27 mouse cellular contexts compared by ENCODE assay signal in genomic region chr2:44829346-44829745, GRCm38 (mm10).
A peak's percentile ranks its signal among the peaks of the same experiment; 100 is the strongest.
DNase-seq lines count a peak whose midpoint lies in the region; ATAC-seq and TF ChIP-seq lines count a peak whose summit lies in the region.
"Had no signal": no experiment of that assay in that cellular context is flagged by ENCODE, and none has a peak within 500 bp of the region (broad histone marks: within the 10 kb centered on the region; RNA-seq: fewer than 3 reads in every experiment).

No protein-coding gene starts in this region.

- H3K4me1 ChIP-seq in CH12.LX (ENCODE audit: control insufficient read depth in 1 of 2, insufficient read depth in 2 of 2) (peaks cover 3 to 15% of the 10 kb centered on the region in 2 experiments; a peak in 3 of 4 replicates), ES-E14 (ENCODE audit: control insufficient read depth in 2 of 2, insufficient read depth in 2 of 2, low read length in 2 of 2, poor library complexity in 1 of 2) (peaks cover 0 to 8% of the 10 kb centered on the region in 2 experiments; a peak in 2 of 4 replicates)
- H3K4me1 ChIP-seq: embryonic facial prominence, embryonic 12.5 days; embryonic facial prominence, embryonic 15.5 days; heart, embryonic 10.5 days; heart, embryonic 13.5 days; hindbrain, embryonic 12.5 days; hindbrain, embryonic 15.5 days had no signal

- TF ChIP-seq POLR2A in CH12.LX (IDR thresholded peaks at IDR 0.05; ENCODE audit: low read depth, low read length), result no peak

- TF ChIP-seq RAD21 in CH12.LX (IDR thresholded peaks at IDR 0.05; ENCODE audit: low read depth, low read length), result no peak

- DNase-seq in CH12.LX (ENCODE audit: extremely low read depth), result peak; percentile 8
- peak; percentile 4 for DNase-seq in ES-E14 (ENCODE audit: low read depth, low spot score)
- no peak for DNase-seq in urinary bladder, postnatal 14 days (ENCODE audit: low spot score)
- no peak for DNase-seq in spleen, adult 18-20 months
- DNase-seq: adrenal gland, adult 2 months; adrenal gland, postnatal 14 days; cerebellum, adult 11 months; cerebellum, adult 2 months; cerebellum, adult 9-11 months; cerebellum, postnatal 25 days; forebrain, postnatal 0 days; gastrocnemius, adult 2 months; gastrocnemius, postnatal 14 days; heart, adult 2 months; heart, postnatal 14 days had no signal

- peak; percentile 89 for ATAC-seq in granulocyte monocyte progenitor cell, adult 5-6 weeks (replicated peaks; ENCODE audit: poor library complexity, severe bottlenecking)
- ATAC-seq in megakaryocyte progenitor cell, adult 5-6 weeks (replicated peaks; ENCODE audit: poor library complexity), result peak; percentile 81
- ATAC-seq: CD4-positive, CD25-positive, alpha-beta regulatory T cell, adult 4 months; forebrain, embryonic 14.5 days; forebrain, postnatal 0 days; Patski had no signal

- no peak for TF ChIP-seq CTCF in CH12.LX (conservative IDR thresholded peaks at IDR 0.05 in 1 of 2, IDR thresholded peaks at IDR 0.05 in 1 of 2; ENCODE audit: low read depth in 2 of 2, low read length in 2 of 2)

- H3K9ac ChIP-seq in CH12.LX (ENCODE audit: insufficient read depth, low read depth), result no peak overlapping the region
- no peak overlapping the region for H3K9ac ChIP-seq in ES-E14 (ENCODE audit: insufficient read depth, low read depth, low read length, poor library complexity, severe bottlenecking)
- H3K9ac ChIP-seq: embryonic facial prominence, embryonic 12.5 days; embryonic facial prominence, embryonic 15.5 days; forebrain, postnatal 0 days; heart, embryonic 13.5 days; hindbrain, embryonic 12.5 days; hindbrain, embryonic 15.5 days had no signal

- in situ Hi-C loops in CH12.LX (cut with MboI; ENCODE audit: low pct_ligation_motif_present, low pct_unique_long_range_greater_than_20kb, low sequenced_read_pairs) (no loop called here), ES-E14 (cut with MboI; ENCODE audit: low sequenced_read_pairs in 2 of 2, unreplicated experiment in 2 of 2) (no loop called here)

- H3K4me3 ChIP-seq in CH12.LX (replicated peaks in 1 of 3; ENCODE audit: low read depth in 2 of 3, low read length in 2 of 3, poor library complexity in 1 of 3) (no peak overlapping the region), ES-E14 (ENCODE audit: insufficient read depth in 1 of 2, low read depth in 1 of 2, low read length in 2 of 2, poor library complexity in 1 of 2, severe bottlenecking in 1 of 2) (no peak overlapping the region)
- H3K4me3 ChIP-seq: embryonic facial prominence, embryonic 12.5 days; embryonic facial prominence, embryonic 15.5 days; gastrocnemius, adult 2 months; heart, adult 2 months; heart, embryonic 10.5 days; heart, embryonic 13.5 days; hindbrain, embryonic 12.5 days; hindbrain, embryonic 15.5 days had no signal

- H3K4me2 ChIP-seq in CH12.LX (ENCODE audit: insufficient read depth, low read depth, poor library complexity, severe bottlenecking), result 0 out of 2 replicates have a peak overlapping the region, but pooled peaks have one; percentile 10
- H3K4me2 ChIP-seq: embryonic facial prominence, embryonic 12.5 days; embryonic facial prominence, embryonic 15.5 days; heart, embryonic 13.5 days; hindbrain, embryonic 12.5 days; hindbrain, embryonic 15.5 days had no signal

- H3K27me3 ChIP-seq in CH12.LX (replicated peaks), result no peaks in the 10 kb centered on the region
- H3K27me3 ChIP-seq: embryonic facial prominence, embryonic 12.5 days; embryonic facial prominence, embryonic 15.5 days; heart, embryonic 13.5 days; hindbrain, embryonic 12.5 days; hindbrain, embryonic 15.5 days; Patski had no signal

- TF ChIP-seq EP300 in CH12.LX (IDR thresholded peaks at IDR 0.05; ENCODE audit: low read length), result no peak

- dilution Hi-C loops in CH12.LX (cut with MboI; ENCODE audit: extremely low pct_ligation_motif_present, extremely low pct_unique_long_range_greater_than_20kb, low sequenced_read_pairs), result no loop called here

- no peaks in the 10 kb centered on the region for H3K79me2 ChIP-seq in CH12.LX (replicated peaks; ENCODE audit: control insufficient read depth, extremely low read depth, insufficient read depth, poor library complexity, severe bottlenecking)

- H3K27ac ChIP-seq in CH12.LX (ENCODE audit: insufficient read depth, low read depth), result no peak overlapping the region
- no peak overlapping the region for H3K27ac ChIP-seq in ES-E14 (ENCODE audit: insufficient read depth, low read depth, low read length, poor library complexity, severe bottlenecking)
- H3K27ac ChIP-seq: embryonic facial prominence, embryonic 12.5 days; embryonic facial prominence, embryonic 15.5 days; gastrocnemius, adult 2 months; heart, adult 2 months; heart, embryonic 10.5 days; heart, embryonic 13.5 days; hindbrain, embryonic 12.5 days; hindbrain, embryonic 15.5 days had no signal

- H3K9me3 ChIP-seq in CH12.LX (replicated peaks; ENCODE audit: low read length), result no peaks in the 10 kb centered on the region
- no peaks in the 10 kb centered on the region for H3K9me3 ChIP-seq in ES-E14 (ENCODE audit: control insufficient read depth, insufficient read depth, low read depth, low read length)
- H3K9me3 ChIP-seq: embryonic facial prominence, embryonic 12.5 days; embryonic facial prominence, embryonic 15.5 days; G1E; heart, embryonic 10.5 days; heart, embryonic 13.5 days; hindbrain, embryonic 12.5 days; hindbrain, embryonic 15.5 days had no signal

- H3K36me3 ChIP-seq in CH12.LX (replicated peaks in 1 of 2; ENCODE audit: control insufficient read depth in 1 of 2, insufficient read depth in 1 of 2, low read length in 1 of 2) (peaks cover 0 to under 1% of the 10 kb centered on the region in 2 experiments), ES-E14 (ENCODE audit: control insufficient read depth, insufficient read depth, low read length, poor library complexity, severe bottlenecking) (no peaks in the 10 kb centered on the region)
- H3K36me3 ChIP-seq: embryonic facial prominence, embryonic 12.5 days; embryonic facial prominence, embryonic 15.5 days; G1E; heart, embryonic 10.5 days; heart, embryonic 13.5 days; hindbrain, embryonic 12.5 days; hindbrain, embryonic 15.5 days had no signal

TF ChIP-seq in CH12.LX, 34 proteins besides CTCF, POLR2A, EP300 and RAD21:
- TF ChIP-seq ZKSCAN1 (IDR thresholded peaks at IDR 0.05; ENCODE audit: borderline replicate concordance, low read depth, low read length) (no peak), RCOR1 (conservative IDR thresholded peaks at IDR 0.05; ENCODE audit: low read depth, low read length) (no peak), E2F4 (IDR thresholded peaks at IDR 0.05; ENCODE audit: insufficient replicate concordance, low read depth, low read length) (no peak), MAFK (IDR thresholded peaks at IDR 0.05; ENCODE audit: insufficient replicate concordance, low read length) (no peak), ELF1 (IDR thresholded peaks at IDR 0.05; ENCODE audit: low read depth, low read length) (no peak), ZMIZ1 (IDR thresholded peaks at IDR 0.05; ENCODE audit: low read depth, low read length) (no peak), SMC3 (IDR thresholded peaks at IDR 0.05; ENCODE audit: low read depth, low read length) (no peak), ZC3H11A (IDR thresholded peaks at IDR 0.05; ENCODE audit: low read depth, low read length) (no peak), NRF1 (IDR thresholded peaks at IDR 0.05; ENCODE audit: low read depth, low read length) (no peak), JUN (IDR thresholded peaks at IDR 0.05; ENCODE audit: insufficient read depth, low read depth, low read length) (no peak), GABPA (IDR thresholded peaks at IDR 0.05; ENCODE audit: insufficient replicate concordance, low read depth, low read length) (no peak), POLR2AphosphoS2 (IDR thresholded peaks at IDR 0.05; ENCODE audit: low read depth, low read length) (no peak)
TF ChIP-seq in CH12.LX: peak in this region for 0.

TF ChIP-seq in ES-E14, 5 proteins besides CTCF, POLR2A, EP300 and RAD21:
- TF ChIP-seq HCFC1 (IDR thresholded peaks at IDR 0.05; ENCODE audit: borderline replicate concordance, insufficient read depth, low read length) (no peak), CHD2 (IDR thresholded peaks at IDR 0.05; ENCODE audit: low read depth, low read length) (no peak), ZC3H11A (IDR thresholded peaks at IDR 0.05; ENCODE audit: borderline replicate concordance, low read depth, low read length) (no peak)

Comparison
In these comparisons a context has a peak if more than half of its experiments do, and no peak if none do; other contexts are left out.
1. DNase-seq: peak in CH12.LX (single experiment) and ES-E14 (single experiment); none in urinary bladder, postnatal 14 days (single experiment) and spleen, adult 18-20 months (0 of 2).